Mouse (Mus musculus) stomach, postnatal 0 days (tissue): ENCODE results near the gene Eif3m. TPM values are rescaled to one million over a fixed set of nuclear protein-coding genes. Genes with fewer than 3 reads are reported as not detected.

Source experiments
- ATAC-seq: fragments of 200-750 bp; cut with Nextera tagmentation; 2 replicates; pipeline ENCODE4 v1.8.0; 2017; ENCODE audit not compliant: low FRiP score, low TSS enrichment
- DNase-seq: peaks from one replicate; pipeline ENCODE4 v3.0.0-alpha.2; 2016; ENCODE audit warnings: low spot score
- H3K27ac ChIP-seq: fragments of 300-500 bp; sonication (generic); replicated peaks from 2 replicates; pipeline ENCODE4 v1.5.1; 2014; ENCODE audit warnings: mild to moderate bottlenecking, control low read depth
- H3K27me3 ChIP-seq: fragments of 300-500 bp; sonication (generic); 2 replicates; pipeline ENCODE4 v1.6.1; 2014; ENCODE audit warnings: low read length; ENCODE audit not compliant: control insufficient read depth, insufficient read depth
- H3K36me3 ChIP-seq: fragments of 300-500 bp; sonication (generic); 2 replicates; pipeline ENCODE4 v1.6.1; 2014; ENCODE audit warnings: low read length, mixed read lengths; ENCODE audit not compliant: control insufficient read depth, insufficient read depth
- H3K4me1 ChIP-seq: fragments of 300-500 bp; sonication (generic); replicated peaks from 2 replicates; pipeline ENCODE4 v1.6.1; 2014; ENCODE audit warnings: antibody characterized with exemption; ENCODE audit not compliant: control insufficient read depth, insufficient read depth
- H3K4me2 ChIP-seq: fragments of 300-500 bp; sonication (generic); replicated peaks from 2 replicates; pipeline ENCODE4 v1.6.1; 2014; ENCODE audit warnings: low read depth, mild to moderate bottlenecking, control low read depth, moderate library complexity
- H3K4me3 ChIP-seq: fragments of 300-500 bp; sonication (generic); 2 replicates; pipeline ENCODE4 v1.5.1; 2014; ENCODE audit warnings: low read depth, low read length, control low read depth
- H3K9ac ChIP-seq: fragments of 300-500 bp; sonication (generic); 2 replicates; pipeline ENCODE4 v1.6.1; 2014; ENCODE audit warnings: mild to moderate bottlenecking, low read length, control low read depth, mixed read lengths
- H3K9me3 ChIP-seq: fragments of 300-500 bp; sonication (generic); 2 replicates; pipeline ENCODE4 v1.6.1; 2016; ENCODE audit warnings: low read length; ENCODE audit not compliant: control insufficient read depth
- CTCF ChIP-seq: IDR thresholded peaks from 2 replicates; pipeline ENCODE4 v1.5.1; 2016; ENCODE audit warnings: antibody characterized with exemption, low read depth, mild to moderate bottlenecking, moderate library complexity
- EP300 ChIP-seq: optimal IDR thresholded peaks from 2 replicates; pipeline ENCODE3; 2016; ENCODE audit warnings: antibody characterized with exemption
- WGBS: fragments of 180-500 bp; shearing (Covaris S2); extraction: QIAGEN DNeasy Blood & Tissue Kit; methylation state at CpG from one replicate; pipeline ENCODE4 v1.1.7; 2014; 5-methylcytosine and 5-hydroxymethylcytosine counted together
- polyA plus RNA-seq: library from polyadenylated mRNA; unstranded; fragments of >200 nt; fragmentation: Nextera tagmentation; extraction: Ambion mirVana; gene quantifications from 2 replicates; pipeline ENCODE4 v1.2.1, GENCODE M21; 2015

Gene Eif3m
- polyA plus RNA-seq, 1 experiment from 2014 or later, result 213 TPM

DNA sequence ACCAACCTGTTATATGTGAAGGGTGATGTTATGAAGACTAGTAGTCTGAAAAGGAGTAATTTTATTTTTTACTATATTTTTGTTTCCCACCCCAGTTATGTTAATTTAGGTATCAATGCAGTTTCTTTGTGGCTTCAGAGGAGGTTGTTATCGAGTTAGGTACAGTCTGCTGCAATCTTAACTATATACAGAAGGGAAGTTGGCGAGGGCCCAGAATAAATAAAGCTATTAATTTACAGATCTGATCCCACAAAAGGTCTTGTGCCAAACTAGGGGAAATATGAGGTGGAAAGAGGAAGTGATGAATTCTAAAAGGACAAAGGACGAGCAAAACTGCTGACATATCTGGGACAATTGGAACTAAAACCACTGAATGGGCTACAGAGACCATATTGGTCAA is 20.7 kb downstream of the Eif3m start:
- Histone ChIP-seq H3K27ac (no peak overlapping the region), H3K4me1 (no peaks in the 10 kb centered on the region), H3K36me3 (no peaks in the 10 kb centered on the region; the same call in 1 of the 2 replicates), H3K4me2 (no peak overlapping the region), H3K9me3 (no peaks in the 10 kb centered on the region), H3K4me3 (no peak overlapping the region), H3K9ac (no peak overlapping the region), H3K27me3 (no peaks in the 10 kb centered on the region)
- DNase-seq (no peak), ATAC-seq (no peak)
- 48% methylated on average over 3 of the region's 3 CpGs for WGBS
- TF ChIP-seq CTCF (no peak), EP300 (no peak)

DNA sequence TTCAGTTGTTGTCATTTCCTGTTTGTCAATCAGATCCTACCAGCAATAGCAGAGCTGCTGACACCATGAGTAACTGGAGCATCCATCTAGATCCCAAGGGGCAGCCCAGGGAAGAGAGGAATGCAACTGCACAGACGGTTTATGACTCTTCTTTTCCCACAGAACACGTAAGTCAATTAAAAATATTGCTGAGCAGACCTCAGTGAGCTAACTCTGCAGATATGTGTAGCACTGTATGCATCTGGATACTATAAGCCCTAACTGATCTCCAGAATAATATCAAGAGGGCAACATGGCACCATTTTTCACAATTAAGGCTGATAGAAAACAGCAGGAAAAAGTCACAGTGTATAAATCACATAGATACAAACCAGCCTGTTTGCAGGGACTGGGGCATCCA is 22.4 kb downstream of the Eif3m start:
- WGBS, result 45% methylated on average over 2 of the region's 2 CpGs
- Histone ChIP-seq H3K4me1 (no peaks in the 10 kb centered on the region), H3K9me3 (no peaks in the 10 kb centered on the region), H3K4me2 (no peak overlapping the region), H3K9ac (no peak overlapping the region), H3K36me3 (no peaks in the 10 kb centered on the region; the same call in 1 of the 2 replicates), H3K27me3 (no peaks in the 10 kb centered on the region), H3K4me3 (no peak overlapping the region), H3K27ac (no peak overlapping the region)
- DNase-seq (no peak), ATAC-seq (no peak)
- TF ChIP-seq EP300, result no peak
- no peak for TF ChIP-seq CTCF

DNA sequence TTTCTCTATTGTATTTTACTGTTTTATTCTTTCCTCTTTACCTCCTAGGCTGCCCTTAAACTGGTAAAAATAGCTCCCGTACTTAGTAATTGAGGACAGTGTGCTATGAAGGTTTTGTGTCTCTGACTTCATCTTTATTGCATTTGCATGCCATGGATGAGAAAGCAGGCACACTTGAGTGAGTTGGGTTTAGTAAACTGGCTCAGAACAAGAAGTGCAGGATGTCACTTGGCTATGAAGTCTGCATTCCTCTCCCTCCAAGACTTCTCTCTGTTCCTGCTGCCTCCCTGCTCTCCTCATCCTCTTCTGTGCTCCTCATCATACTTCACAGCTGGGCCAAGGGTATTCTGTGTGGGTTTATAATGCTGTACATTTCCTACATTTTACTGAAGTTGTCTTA is 27.9 kb downstream of the Eif3m start:
- Histone ChIP-seq H3K36me3 (no peaks in the 10 kb centered on the region), H3K9ac (no peak overlapping the region), H3K9me3 (no peaks in the 10 kb centered on the region), H3K27me3 (no peaks in the 10 kb centered on the region), H3K4me1 (no peaks in the 10 kb centered on the region), H3K27ac (no peak overlapping the region), H3K4me3 (no peak overlapping the region), H3K4me2 (no peak overlapping the region)
- WGBS, result 83% methylated on average over 1 of the region's 1 CpGs
- no peak for DNase-seq
- no peak for ATAC-seq
- TF ChIP-seq EP300 (no peak), CTCF (no peak)

GRCm38 (mm10) chr2:104985796-104986195 is 31.1 kb downstream of the Eif3m start:
- Histone ChIP-seq H3K9ac (no peak overlapping the region), H3K4me3 (no peak overlapping the region), H3K4me1 (no peaks in the 10 kb centered on the region), H3K27me3 (no peaks in the 10 kb centered on the region), H3K4me2 (no peak overlapping the region), H3K36me3 (no peaks in the 10 kb centered on the region), H3K9me3 (no peaks in the 10 kb centered on the region), H3K27ac (no peak overlapping the region)
- DNase-seq (no peak), ATAC-seq (no peak)
- WGBS, result 51% methylated on average over 3 of the region's 3 CpGs
- TF ChIP-seq EP300 (no peak), CTCF (no peak)

DNA sequence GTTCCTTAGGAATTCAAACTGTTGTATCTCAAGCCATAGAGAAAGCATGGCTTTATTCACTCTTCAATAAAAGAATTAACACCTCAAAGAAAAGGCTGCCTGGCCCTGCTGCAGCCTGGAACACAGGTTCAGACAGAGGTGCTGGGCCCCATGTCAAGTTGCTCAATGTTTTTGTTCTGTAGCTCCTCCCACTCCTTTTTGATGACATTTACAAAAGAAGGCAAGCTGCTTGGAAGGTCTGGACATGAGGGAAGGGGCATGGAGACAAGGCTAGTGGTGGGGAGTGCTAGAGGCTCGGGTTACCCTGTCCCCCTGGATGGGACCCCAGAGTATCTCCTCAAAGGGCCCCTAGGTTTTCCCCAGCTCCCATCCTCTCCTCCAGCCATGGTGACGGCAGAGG is 35.2 kb downstream of the Eif3m start:
- Histone ChIP-seq H3K9me3 (no peaks in the 10 kb centered on the region), H3K4me2 (no peak overlapping the region), H3K4me3 (no peak overlapping the region), H3K4me1 (no peaks in the 10 kb centered on the region), H3K27ac (no peak overlapping the region), H3K9ac (no peak overlapping the region), H3K36me3 (no peaks in the 10 kb centered on the region), H3K27me3 (no peaks in the 10 kb centered on the region)
- WGBS, result 16% methylated on average over 2 of the region's 2 CpGs
- ATAC-seq, result no peak
- no peak for DNase-seq
- TF ChIP-seq CTCF (no peak), EP300 (no peak)

GRCm38 (mm10) chr2:104964492-104964891 is 52.4 kb downstream of the Eif3m start:
- H3K27me3 ChIP-seq, result no peaks in the 10 kb centered on the region
- H3K36me3 ChIP-seq, result no peaks in the 10 kb centered on the region
- no peak overlapping the region for H3K4me2 ChIP-seq
- no peak overlapping the region for H3K9ac ChIP-seq
- TF ChIP-seq EP300 (no peak), CTCF (no peak)
- H3K4me1 ChIP-seq, result no peaks in the 10 kb centered on the region
- DNase-seq (no peak), ATAC-seq (no peak)
- no peaks in the 10 kb centered on the region for H3K9me3 ChIP-seq
- H3K4me3 ChIP-seq, result no peak overlapping the region
- WGBS, result 44% methylated on average over 1 of the region's 1 CpGs
- H3K27ac ChIP-seq, result no peak overlapping the region

Other genes with a start within 250 kb of the Eif3m start
- gene Qser1, start 200.3 kb downstream of the Eif3m start, polyA plus RNA-seq, result 2.6 and 3.1 TPM in 2 replicates
- 3.1 and 4.0 TPM in 2 replicates for gene Prrg4, start 167.2 kb downstream of the Eif3m start, polyA plus RNA-seq
- 5.6 and 6.5 TPM in 2 replicates for gene Ccdc73, start 149.3 kb downstream of the Eif3m start, polyA plus RNA-seq
- not detected in 2 replicates for gene Gm11060, start 74.9 kb upstream of the Eif3m start, polyA plus RNA-seq
- 3.6 and 5.0 TPM in 2 replicates for gene Wt1, start 109.4 kb upstream of the Eif3m start, polyA plus RNA-seq
- 0.06 and 0.15 TPM in 2 replicates for gene Them7, start 207.2 kb upstream of the Eif3m start, polyA plus RNA-seq